Mouse (Mus musculus): ENCODE results near the gene Gm9999. TPM values are rescaled to one million over a fixed set of nuclear protein-coding genes. Genes with fewer than 3 reads are reported as not detected.

Gene Gm9999
- not detected in 2 replicates for polyA plus RNA-seq (2012; rRNA removed)
- polyA plus RNA-seq (2014; fragmentation: Nextera tagmentation; extraction: Ambion mirVana), result not detected in 2 replicates

DNA sequence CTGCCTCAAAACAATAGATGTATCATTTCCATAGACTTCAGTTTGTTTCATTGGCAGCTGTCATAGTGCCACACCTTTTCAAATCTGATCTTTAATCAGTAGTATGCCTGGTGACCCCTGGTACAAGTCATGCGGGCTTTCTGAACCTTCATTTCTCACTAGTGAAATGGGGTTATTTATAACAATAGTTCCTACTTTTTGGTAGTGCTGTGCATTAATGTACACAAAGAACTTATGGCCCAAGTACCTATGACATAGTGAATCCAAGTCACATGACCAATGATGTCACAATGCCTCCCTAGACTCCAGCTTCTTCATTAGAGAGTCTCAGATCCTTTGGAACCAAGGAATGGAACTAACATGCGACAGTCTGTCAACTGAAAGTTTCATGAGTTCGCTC, at the start of gene Gm9999:
Gene Gm9999 (plus strand): TSS at position 301 of the 400 bp plus-strand sequence.
- no peak within 1 kb of the TSS for H3K4me3 ChIP-seq (replicated peaks; ENCODE audit: low read length)
- no peaks in the 10 kb centered on the region for H3K9me3 ChIP-seq (ENCODE audit: control insufficient read depth, low read length)
- H3K36me3 ChIP-seq (ENCODE audit: control insufficient read depth, insufficient read depth, low read length), result no peaks in the 10 kb centered on the region
- no peak for TF ChIP-seq POLR2A (IDR thresholded peaks at IDR 0.05; ENCODE audit: borderline replicate concordance, extremely low read depth, insufficient read depth, insufficient read length)
- H3K9ac ChIP-seq (ENCODE audit: low read depth, low read length, severe bottlenecking), result no peak within 1 kb of the TSS
- ATAC-seq (ENCODE audit: low FRiP score, low read depth) (no peak), DNase-seq (ENCODE audit: low spot score) (no peak)
- no peak within 1 kb of the TSS for H3K4me2 ChIP-seq (replicated peaks; ENCODE audit: low read depth, low read length, severe bottlenecking)
- no peak within 1 kb of the TSS for H3K27ac ChIP-seq (replicated peaks; ENCODE audit: low read depth, low read length)
- WGBS, result 91% methylated on average over 3 of the region's 3 CpGs
- peaks cover 10% of the 10 kb centered on the region for H3K4me1 ChIP-seq (ENCODE audit: control insufficient read depth, insufficient read depth, low read length)
- no peaks in the 10 kb centered on the region for H3K27me3 ChIP-seq (ENCODE audit: control insufficient read depth, insufficient read depth, low read length)

DNA sequence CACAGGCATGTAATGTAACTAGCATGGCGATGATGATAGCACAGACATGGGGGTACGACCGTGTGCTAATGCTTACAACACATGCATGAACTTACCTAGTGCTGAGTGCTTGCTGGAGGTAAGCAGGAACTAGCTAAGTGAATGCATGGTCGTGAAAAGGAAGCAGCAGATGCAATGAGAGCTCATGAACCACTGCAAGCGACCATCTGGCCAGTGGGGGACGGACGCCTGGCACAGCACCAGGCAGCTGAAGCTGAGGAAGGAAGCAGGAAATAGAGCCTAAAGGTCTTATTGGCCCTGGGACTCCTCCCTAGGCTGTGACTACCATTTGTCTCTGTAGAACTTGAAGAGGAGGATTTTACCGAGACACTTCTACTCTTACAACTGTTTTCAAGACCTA, 48.6 kb upstream of the Gm9999 start:
- Histone ChIP-seq H3K27ac (replicated peaks; ENCODE audit: low read depth, low read length) (no peak overlapping the region), H3K9ac (ENCODE audit: low read depth, low read length, severe bottlenecking) (no peak overlapping the region), H3K4me2 (replicated peaks; ENCODE audit: low read depth, low read length, severe bottlenecking) (no peak overlapping the region), H3K9me3 (ENCODE audit: control insufficient read depth, low read length) (no peaks in the 10 kb centered on the region), H3K27me3 (ENCODE audit: control insufficient read depth, insufficient read depth, low read length) (no peaks in the 10 kb centered on the region), H3K4me1 (ENCODE audit: control insufficient read depth, insufficient read depth, low read length) (no peaks in the 10 kb centered on the region), H3K36me3 (ENCODE audit: control insufficient read depth, insufficient read depth, low read length) (peaks cover 43% of the 10 kb centered on the region), H3K4me3 (replicated peaks; ENCODE audit: low read length) (no peak overlapping the region)
- WGBS, result 83% methylated on average over 8 of the region's 8 CpGs
- DNase-seq (ENCODE audit: low spot score), result no peak
- TF ChIP-seq POLR2A (IDR thresholded peaks at IDR 0.05; ENCODE audit: borderline replicate concordance, extremely low read depth, insufficient read depth, insufficient read length), result no peak
- no peak for ATAC-seq (ENCODE audit: low FRiP score, low read depth)

DNA sequence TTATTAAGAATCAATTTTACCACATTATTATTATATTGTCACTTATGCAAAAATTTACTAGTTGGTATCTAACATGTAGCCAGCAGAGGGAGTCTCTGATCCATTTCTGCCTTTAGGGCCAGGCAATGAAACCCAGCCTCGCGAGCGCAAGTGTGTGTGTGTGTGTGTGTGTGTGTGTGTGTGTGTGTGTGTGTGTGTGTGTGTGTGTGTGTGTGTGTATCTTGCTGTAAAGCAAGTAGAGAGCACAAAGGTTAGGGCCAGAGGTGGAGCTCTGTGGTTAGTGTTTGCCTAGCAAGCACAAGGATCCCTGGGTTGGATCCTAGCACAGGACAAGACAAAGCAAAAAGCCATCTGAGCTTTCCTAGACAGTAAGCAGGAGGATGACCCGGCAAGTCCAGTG, 47.5 kb upstream of the Gm9999 start:
- no peak overlapping the region for H3K9ac ChIP-seq (ENCODE audit: low read depth, low read length, severe bottlenecking)
- peak; percentile 46 for DNase-seq (ENCODE audit: low spot score)
- H3K4me2 ChIP-seq (replicated peaks; ENCODE audit: low read depth, low read length, severe bottlenecking), result no peak overlapping the region
- no peak overlapping the region for H3K27ac ChIP-seq (replicated peaks; ENCODE audit: low read depth, low read length)
- ATAC-seq (ENCODE audit: low FRiP score, low read depth), result no peak
- no peak for TF ChIP-seq POLR2A (IDR thresholded peaks at IDR 0.05; ENCODE audit: borderline replicate concordance, extremely low read depth, insufficient read depth, insufficient read length)
- peaks cover 45% of the 10 kb centered on the region for H3K36me3 ChIP-seq (ENCODE audit: control insufficient read depth, insufficient read depth, low read length)
- 74% methylated on average over 4 of the region's 4 CpGs for WGBS
- no peaks in the 10 kb centered on the region for H3K27me3 ChIP-seq (ENCODE audit: control insufficient read depth, insufficient read depth, low read length)
- H3K4me1 ChIP-seq (ENCODE audit: control insufficient read depth, insufficient read depth, low read length), result no peaks in the 10 kb centered on the region
- no peak overlapping the region for H3K4me3 ChIP-seq (replicated peaks; ENCODE audit: low read length)
- H3K9me3 ChIP-seq (ENCODE audit: control insufficient read depth, low read length), result no peaks in the 10 kb centered on the region

DNA sequence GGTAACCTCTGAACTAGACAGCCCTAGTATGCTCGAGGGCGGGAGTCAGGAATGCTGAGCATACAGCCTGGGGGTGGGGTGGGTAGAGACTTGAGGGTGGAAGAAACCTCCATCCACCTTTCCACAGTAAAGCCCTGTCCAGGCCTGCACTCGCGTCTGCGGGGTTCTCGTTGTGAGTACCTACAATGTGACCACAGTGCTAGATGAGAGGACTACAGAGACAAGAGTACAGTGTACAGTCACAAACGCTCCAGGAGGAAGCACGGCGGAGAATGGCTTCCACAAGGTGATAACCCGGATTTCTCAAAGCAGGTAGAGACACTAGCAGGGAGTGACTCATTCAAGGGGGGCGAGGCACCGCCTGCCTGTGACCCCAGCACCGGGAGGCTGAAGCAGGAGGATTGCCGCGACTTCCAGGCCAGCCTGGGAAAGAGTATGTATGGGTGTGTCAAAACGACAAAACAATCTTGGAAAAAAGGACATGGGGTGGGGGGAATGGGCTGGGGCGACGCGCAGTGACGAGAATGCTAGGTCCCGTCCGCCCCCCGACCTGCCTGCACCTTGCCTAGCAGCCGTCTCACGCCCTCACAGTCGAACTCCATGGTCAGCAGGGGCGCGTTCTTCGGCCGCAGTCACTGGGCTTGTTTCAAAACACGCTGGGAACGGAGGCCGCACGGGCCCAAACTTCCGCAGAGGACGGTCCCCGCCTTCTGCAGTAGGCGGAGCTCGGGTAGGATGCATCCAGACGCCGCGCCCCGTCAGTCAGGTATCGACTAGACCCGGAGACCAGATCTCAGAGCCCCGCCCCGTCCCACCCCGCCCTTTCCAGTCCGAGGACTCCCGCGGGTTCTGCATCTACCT, 25.3 kb upstream of the Gm9999 start, which contains the start of gene Uevld:
Gene Uevld (minus strand): TSS at position 697 of the 861 bp plus-strand sequence.
- H3K27ac ChIP-seq (replicated peaks; ENCODE audit: low read depth, low read length), result no peak within 1 kb of the TSS
- 3% methylated on average over 51 of the region's 51 CpGs for WGBS
- H3K4me2 ChIP-seq (replicated peaks; ENCODE audit: low read depth, low read length, severe bottlenecking), result peak within 1 kb of the TSS; percentile 83
- no peaks in the 10 kb centered on the region for H3K9me3 ChIP-seq (ENCODE audit: control insufficient read depth, low read length)
- H3K4me1 ChIP-seq (ENCODE audit: control insufficient read depth, insufficient read depth, low read length), result peaks cover 11% of the 10 kb centered on the region
- ATAC-seq (ENCODE audit: low FRiP score, low read depth) (peak; percentile 88), DNase-seq (ENCODE audit: low spot score) (peak; percentile 90)
- no peaks in the 10 kb centered on the region for H3K27me3 ChIP-seq (ENCODE audit: control insufficient read depth, insufficient read depth, low read length)
- peak within 1 kb of the TSS; percentile 84 for H3K9ac ChIP-seq (ENCODE audit: low read depth, low read length, severe bottlenecking)
- H3K36me3 ChIP-seq (ENCODE audit: control insufficient read depth, insufficient read depth, low read length), result peaks cover 18% of the 10 kb centered on the region
- peak within 1 kb of the TSS; percentile 75 for H3K4me3 ChIP-seq (replicated peaks; ENCODE audit: low read length)
- TF ChIP-seq POLR2A (IDR thresholded peaks at IDR 0.05; ENCODE audit: borderline replicate concordance, extremely low read depth, insufficient read depth, insufficient read length), result 0 out of 2 replicates have a peak, but pooled peaks have one; percentile 21

DNA sequence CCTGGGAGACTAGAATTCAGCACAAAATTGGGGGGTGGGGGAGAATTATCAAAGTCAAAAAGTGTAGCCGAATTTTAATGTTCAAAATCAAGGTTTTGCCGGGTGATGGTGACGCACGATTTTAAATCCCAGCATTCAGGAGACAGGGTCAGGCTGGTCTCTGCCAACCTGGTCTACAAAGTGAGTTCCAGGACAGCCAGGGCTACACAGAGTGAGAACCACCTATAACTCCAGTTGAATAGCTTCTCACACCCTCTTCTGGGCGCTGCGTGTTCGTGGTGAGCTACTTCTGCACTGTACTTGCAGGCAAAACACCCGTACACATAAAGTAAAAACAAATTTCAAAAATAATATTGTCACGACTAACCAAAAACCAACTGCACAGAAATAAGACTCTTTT, 24.5 kb upstream of the Gm9999 start:
- H3K9me3 ChIP-seq (ENCODE audit: control insufficient read depth, low read length), result no peaks in the 10 kb centered on the region
- ATAC-seq (ENCODE audit: low FRiP score, low read depth) (no peak), DNase-seq (ENCODE audit: low spot score) (no peak)
- H3K36me3 ChIP-seq (ENCODE audit: control insufficient read depth, insufficient read depth, low read length), result peaks cover 15% of the 10 kb centered on the region
- 17% methylated on average over 9 of the region's 9 CpGs for WGBS
- H3K27me3 ChIP-seq (ENCODE audit: control insufficient read depth, insufficient read depth, low read length), result no peaks in the 10 kb centered on the region
- H3K4me1 ChIP-seq (ENCODE audit: control insufficient read depth, insufficient read depth, low read length), result peaks cover 13% of the 10 kb centered on the region
- H3K4me2 ChIP-seq (replicated peaks; ENCODE audit: low read depth, low read length, severe bottlenecking), result peak overlapping the region; percentile 83
- TF ChIP-seq POLR2A (IDR thresholded peaks at IDR 0.05; ENCODE audit: borderline replicate concordance, extremely low read depth, insufficient read depth, insufficient read length), result no peak
- H3K9ac ChIP-seq (ENCODE audit: low read depth, low read length, severe bottlenecking), result peak overlapping the region; percentile 84
- H3K4me3 ChIP-seq (replicated peaks; ENCODE audit: low read length), result peak overlapping the region; percentile 75
- no peak overlapping the region for H3K27ac ChIP-seq (replicated peaks; ENCODE audit: low read depth, low read length)
